Mouse (Mus musculus) liver, embryonic 15.5 days (tissue): ENCODE measurements around the gene Micu1. TPM values are rescaled to one million over a fixed set of nuclear protein-coding genes. Genes with fewer than 3 reads are reported as not detected.

Experiments
- ATAC-seq: fragments of 200-750 bp; cut with Nextera tagmentation; 2 replicates; pipeline ENCODE4 v1.8.0; 2017; ENCODE audit warnings: moderate number of reproducible peaks, mild to moderate bottlenecking, moderate library complexity; ENCODE audit not compliant: insufficient read depth
- H3K27ac ChIP-seq: fragments of 300-500 bp; sonication (generic); replicated peaks from 2 replicates; pipeline ENCODE4 v1.5.1; 2015; ENCODE audit warnings: mild to moderate bottlenecking, inconsistent platforms
- H3K27me3 ChIP-seq: fragments of 300-500 bp; sonication (generic); 2 replicates; pipeline ENCODE4 v1.6.1; 2015; ENCODE audit warnings: mild to moderate bottlenecking, inconsistent platforms
- H3K36me3 ChIP-seq: fragments of 300-500 bp; sonication (generic); replicated peaks from 2 replicates; pipeline ENCODE4 v1.6.1; 2015; ENCODE audit warnings: moderate library complexity, mild to moderate bottlenecking, inconsistent platforms
- H3K4me1 ChIP-seq: fragments of 300-500 bp; sonication (generic); replicated peaks from 2 replicates; pipeline ENCODE4 v1.6.1; 2015; ENCODE audit warnings: inconsistent platforms
- H3K4me2 ChIP-seq: fragments of 300-500 bp; sonication (generic); 2 replicates; pipeline ENCODE4 v1.6.1; 2015; ENCODE audit warnings: moderate library complexity, mild to moderate bottlenecking, inconsistent platforms
- H3K4me3 ChIP-seq: fragments of 300-500 bp; sonication (generic); replicated peaks from 2 replicates; pipeline ENCODE4 v1.5.1; 2015; ENCODE audit warnings: mild to moderate bottlenecking, inconsistent platforms
- H3K9ac ChIP-seq: fragments of 300-500 bp; sonication (generic); 2 replicates; pipeline ENCODE4 v1.6.1; 2015; ENCODE audit warnings: moderate library complexity, mild to moderate bottlenecking, inconsistent platforms
- H3K9me3 ChIP-seq: fragments of 300-500 bp; sonication (generic); replicated peaks from 2 replicates; pipeline ENCODE4 v1.6.1; 2016; ENCODE audit warnings: inconsistent platforms
- WGBS: fragments of 180-500 bp; shearing (Covaris S2); methylation state at CpG from one replicate; pipeline ENCODE4 v1.1.7; 2015; ENCODE audit warnings: mixed read lengths; ENCODE audit not compliant: insufficient replicate concordance; 5-methylcytosine and 5-hydroxymethylcytosine counted together
- polyA plus RNA-seq: library from polyadenylated mRNA; unstranded; fragments of >200 nt; fragmentation: Nextera tagmentation; extraction: Ambion mirVana; gene quantifications from 2 replicates; pipeline ENCODE4 v1.2.1, GENCODE M21; 2015

The Micu1 gene
- polyA plus RNA-seq, 1 experiment from 2014 or later: 38.2 TPM

DNA sequence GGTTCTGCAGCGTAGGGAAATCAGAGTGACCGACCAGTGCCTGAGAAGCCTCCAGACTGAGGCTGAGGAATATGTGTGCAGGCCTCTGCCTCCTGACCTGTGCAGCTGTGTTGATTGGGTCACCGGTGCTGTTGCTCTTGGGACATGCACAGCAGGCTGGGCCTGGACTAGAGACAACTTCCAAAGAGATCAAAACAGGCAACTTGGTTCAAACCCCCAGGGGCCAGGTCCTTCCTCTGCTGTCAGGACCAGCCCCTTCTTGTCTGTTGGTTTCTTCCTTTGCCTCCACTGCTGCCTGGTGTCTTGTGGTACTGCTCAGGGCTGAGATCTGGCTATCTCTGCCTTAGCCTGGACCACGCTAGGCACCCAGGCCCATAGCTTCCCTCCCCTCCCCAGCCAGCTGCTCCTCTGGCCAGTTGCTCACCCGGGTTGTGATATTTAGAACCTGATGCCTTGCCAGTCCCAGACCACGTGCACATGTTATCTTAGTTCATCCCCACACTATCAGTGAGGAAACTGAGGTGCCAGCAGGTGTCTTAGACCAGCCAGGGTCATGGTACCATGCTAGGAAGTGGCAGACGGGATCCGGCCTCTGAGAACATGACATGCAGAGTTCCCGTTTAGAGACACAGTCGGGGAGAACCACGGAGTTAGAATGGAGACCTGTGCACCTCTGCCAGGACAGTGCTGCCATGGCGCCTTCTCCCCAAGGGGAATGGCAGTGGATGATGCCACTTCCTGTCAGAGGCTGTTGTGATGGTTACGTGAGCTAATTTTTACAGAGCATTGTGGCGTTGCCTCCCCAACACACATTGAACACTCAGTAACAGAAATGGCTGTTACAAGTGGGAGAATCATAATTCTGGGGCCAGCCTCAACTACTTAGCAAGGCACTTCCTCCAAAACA is 183.2 kb downstream of the Micu1 start:
- no peak overlapping the region for H3K4me2 ChIP-seq
- H3K4me3 ChIP-seq: no peak overlapping the region
- H3K4me1 ChIP-seq: peaks cover 87% of the 10 kb centered on the region
- no peak for ATAC-seq
- no peak overlapping the region for H3K9ac ChIP-seq
- peaks cover 33% of the 10 kb centered on the region for H3K36me3 ChIP-seq
- no peaks in the 10 kb centered on the region for H3K9me3 ChIP-seq
- 72% methylated on average over 14 of the region's 14 CpGs for WGBS
- H3K27me3 ChIP-seq: no peaks in the 10 kb centered on the region
- peak overlapping the region; percentile 67 for H3K27ac ChIP-seq

DNA sequence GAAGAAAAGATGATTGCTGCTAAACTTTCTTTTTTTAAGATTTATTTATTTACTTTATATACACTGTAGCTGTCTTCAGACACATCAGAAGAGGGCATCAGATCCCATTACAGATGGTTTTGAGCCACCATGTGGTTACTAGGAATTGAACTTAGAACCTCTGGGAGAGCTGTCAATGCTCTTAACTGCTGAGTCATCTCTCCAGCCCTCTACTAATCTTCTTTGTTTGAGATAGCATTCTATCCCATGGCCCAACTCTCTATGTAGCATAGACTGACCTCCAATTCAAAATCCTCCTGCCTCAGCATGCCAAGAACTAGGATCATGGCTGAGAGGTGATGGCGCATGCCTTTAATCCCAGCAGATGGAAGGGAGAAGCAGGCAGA is 183.8 kb downstream of the Micu1 start:
- no peak for ATAC-seq
- H3K9ac ChIP-seq: no peak overlapping the region

GRCm38 (mm10) chr10:59887432-59887831 is 185.2 kb downstream of the Micu1 start:
- Histone ChIP-seq H3K9me3 (no peaks in the 10 kb centered on the region), H3K36me3 (peaks cover 53% of the 10 kb centered on the region), H3K4me2 (no peak overlapping the region), H3K4me1 (peaks cover 67% of the 10 kb centered on the region), H3K9ac (no peak overlapping the region), H3K4me3 (no peak overlapping the region), H3K27me3 (no peaks in the 10 kb centered on the region), H3K27ac (peak overlapping the region; percentile 67)
- 45% methylated on average over 5 of the region's 5 CpGs for WGBS
- ATAC-seq: no peak

More for the DNA sequence above, 183.8 kb downstream of the Micu1 start:
- WGBS: 84% methylated on average over 1 of the region's 1 CpGs
- no peak overlapping the region for H3K4me2 ChIP-seq
- no peaks in the 10 kb centered on the region for H3K9me3 ChIP-seq
- H3K4me1 ChIP-seq: peaks cover 80% of the 10 kb centered on the region
- peak overlapping the region; percentile 53 for H3K27ac ChIP-seq
- H3K36me3 ChIP-seq: peaks cover 39% of the 10 kb centered on the region
- no peaks in the 10 kb centered on the region for H3K27me3 ChIP-seq
- no peak overlapping the region for H3K4me3 ChIP-seq

DNA sequence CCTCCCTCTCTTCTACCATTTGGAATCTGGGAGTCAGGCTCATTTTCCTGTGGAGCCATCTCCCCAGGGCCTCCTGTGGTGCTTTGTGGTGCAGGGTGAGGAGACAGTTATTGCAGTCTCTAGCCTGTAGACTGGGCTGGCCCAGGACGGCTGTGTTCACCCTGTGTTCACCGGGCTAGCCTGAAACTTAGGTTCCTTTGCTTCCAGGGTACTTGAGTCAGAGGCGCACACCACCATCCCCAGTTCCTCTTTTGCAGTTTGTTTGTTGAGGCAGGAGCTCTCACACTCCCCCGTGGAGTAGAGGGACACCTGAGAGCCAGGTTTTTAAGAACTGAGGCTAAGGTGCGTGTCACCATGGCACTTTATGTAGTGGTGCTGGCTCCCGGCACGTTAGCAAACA is 187.1 kb downstream of the Micu1 start:
- peak overlapping the region; percentile 2; the same call in 1 of the 2 replicates for H3K27ac ChIP-seq

DNA sequence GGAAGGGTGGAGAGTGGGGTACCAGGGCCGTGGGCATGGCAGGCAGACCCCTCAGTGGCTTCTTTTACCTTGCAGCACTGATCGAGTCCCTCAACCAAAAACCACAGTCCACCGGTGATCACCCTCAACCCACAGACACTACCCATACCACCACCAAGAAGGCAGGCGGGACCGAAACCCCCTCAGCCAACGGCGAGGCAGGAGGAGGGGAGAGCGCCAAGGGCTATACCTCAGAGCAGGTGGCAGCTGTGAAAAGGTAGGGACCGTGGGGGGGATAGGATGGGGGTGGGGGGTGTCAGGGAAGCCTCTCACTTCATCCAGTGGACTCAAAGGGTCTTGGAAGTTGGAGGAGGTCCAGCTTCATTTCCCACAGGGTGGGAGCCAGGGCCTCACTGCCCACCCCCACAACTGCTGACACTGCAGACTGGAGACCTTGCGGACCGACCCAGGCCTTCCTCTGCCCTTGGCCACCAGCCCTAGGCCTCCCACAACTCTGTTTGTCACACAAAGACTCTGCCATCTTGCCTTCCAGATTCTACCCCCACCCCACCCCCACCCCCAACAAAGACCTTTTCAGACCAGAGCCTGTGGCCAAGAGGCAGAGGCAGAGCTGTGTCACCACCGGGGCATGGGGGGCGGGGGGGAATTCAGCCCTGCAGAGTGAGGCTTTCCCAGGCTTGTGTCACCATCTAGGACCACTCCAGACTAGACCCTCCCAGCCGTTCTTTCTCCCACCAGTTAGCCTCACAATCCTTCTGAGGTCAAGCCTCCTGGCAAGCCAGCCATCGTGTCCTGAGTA is 187.9 kb downstream of the Micu1 start:
- no peak overlapping the region for H3K4me3 ChIP-seq
- H3K4me2 ChIP-seq: no peak overlapping the region
- no peak overlapping the region for H3K9ac ChIP-seq
- no peak overlapping the region for H3K27ac ChIP-seq
- peaks cover 50% of the 10 kb centered on the region for H3K4me1 ChIP-seq
- 80% methylated on average over 15 of the region's 15 CpGs for WGBS
- peaks cover 58% of the 10 kb centered on the region for H3K36me3 ChIP-seq
- no peaks in the 10 kb centered on the region for H3K9me3 ChIP-seq
- no peaks in the 10 kb centered on the region for H3K27me3 ChIP-seq
- no peak for ATAC-seq

More for the DNA sequence above, 187.1 kb downstream of the Micu1 start:
- Histone ChIP-seq H3K36me3 (peaks cover 56% of the 10 kb centered on the region), H3K9me3 (no peaks in the 10 kb centered on the region), H3K4me1 (peaks cover 50% of the 10 kb centered on the region), H3K9ac (no peak overlapping the region), H3K27me3 (no peaks in the 10 kb centered on the region), H3K4me3 (no peak overlapping the region), H3K4me2 (no peak overlapping the region)
- ATAC-seq: no peak
- 66% methylated on average over 7 of the region's 7 CpGs for WGBS

DNA sequence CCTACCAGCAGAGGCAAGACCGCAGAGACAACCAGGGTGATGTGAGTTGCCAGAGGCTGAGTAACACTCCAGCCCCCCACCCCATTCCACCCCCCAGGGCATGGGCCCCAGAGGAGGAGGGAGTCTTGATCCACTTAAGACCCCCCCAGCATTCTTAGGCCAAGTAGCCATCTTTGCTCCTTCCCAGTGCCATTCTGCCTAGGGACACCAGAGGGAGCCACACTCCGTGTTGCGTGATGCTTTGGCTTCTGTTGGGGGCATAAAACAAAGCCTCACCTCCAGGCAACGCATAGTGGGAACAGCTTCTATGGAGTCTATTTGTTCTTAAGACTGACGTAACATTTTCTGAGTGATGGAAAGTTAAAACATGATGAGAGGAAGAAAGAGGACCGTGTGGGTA is 190.7 kb downstream of the Micu1 start:
- 61% methylated on average over 6 of the region's 6 CpGs for WGBS
- H3K27ac ChIP-seq: no peak overlapping the region
- H3K36me3 ChIP-seq: peaks cover 83% of the 10 kb centered on the region
- ATAC-seq: no peak
- H3K27me3 ChIP-seq: no peaks in the 10 kb centered on the region
- H3K9ac ChIP-seq: no peak overlapping the region
- H3K4me2 ChIP-seq: no peak overlapping the region
- no peak overlapping the region for H3K4me3 ChIP-seq
- peaks cover 46% of the 10 kb centered on the region for H3K4me1 ChIP-seq
- H3K9me3 ChIP-seq: no peaks in the 10 kb centered on the region

- Histone ChIP-seq H3K4me2 (no peak overlapping the region), H3K9ac (no peak overlapping the region), H3K4me1 (peaks cover 49% of the 10 kb centered on the region), H3K27me3 (no peaks in the 10 kb centered on the region), H3K9me3 (no peaks in the 10 kb centered on the region), H3K36me3 (peaks cover 90% of the 10 kb centered on the region), H3K4me3 (no peak overlapping the region), H3K27ac (peak overlapping the region; percentile 33; the same call in 1 of the 2 replicates)
- ATAC-seq: no peak
- WGBS: 76% methylated on average over 25 of the region's 25 CpGs
Measured at GRCm38 (mm10) chr10:59894251-59895160, 192.2 kb downstream of the Micu1 start.

DNA sequence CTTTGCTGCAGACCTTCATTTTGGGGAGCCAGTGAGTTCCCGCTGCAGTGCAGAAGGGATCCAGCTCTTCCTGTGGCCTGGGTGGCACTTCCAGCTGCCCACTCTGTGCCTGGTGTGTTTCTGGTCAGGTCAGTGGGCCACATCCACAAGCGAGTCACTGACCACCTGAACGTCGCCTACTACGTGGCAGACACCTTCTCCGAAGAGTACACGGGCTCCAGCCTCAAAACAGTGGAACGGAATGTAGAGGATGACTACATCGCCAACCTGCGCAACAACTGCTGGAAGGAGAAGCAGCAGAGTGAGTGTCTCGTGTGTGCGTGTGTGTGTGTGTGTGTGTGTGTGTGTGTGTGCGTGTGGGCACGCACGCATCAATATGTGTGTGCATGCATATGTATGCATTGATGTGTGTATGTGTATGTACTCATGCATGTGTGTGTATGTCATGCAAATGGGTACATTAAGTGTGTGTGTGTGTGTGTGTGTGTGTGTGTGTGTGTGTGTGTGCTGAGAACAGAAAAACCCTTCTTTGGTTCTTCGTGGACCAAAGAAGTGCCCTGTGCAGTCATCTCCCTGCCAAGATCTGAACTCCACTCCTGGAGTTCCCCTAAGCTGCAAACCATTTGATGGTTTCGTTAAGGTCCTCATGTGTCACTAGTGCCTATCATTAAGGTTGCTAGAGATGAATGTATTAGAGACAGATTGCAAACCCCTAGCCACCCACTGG is 193.3 kb downstream of the Micu1 start:
- no peak for ATAC-seq
- WGBS: 89% methylated on average over 17 of the region's 17 CpGs
- peaks cover 60% of the 10 kb centered on the region for H3K4me1 ChIP-seq
- peaks cover 81% of the 10 kb centered on the region for H3K36me3 ChIP-seq
- H3K27ac ChIP-seq: peak overlapping the region; percentile 33; the same call in 1 of the 2 replicates
- no peak overlapping the region for H3K4me2 ChIP-seq
- no peak overlapping the region for H3K4me3 ChIP-seq
- H3K9me3 ChIP-seq: no peaks in the 10 kb centered on the region
- H3K27me3 ChIP-seq: no peaks in the 10 kb centered on the region
- no peak overlapping the region for H3K9ac ChIP-seq

GRCm38 (mm10) chr10:59896211-59896610 is 193.9 kb downstream of the Micu1 start:
- 83% methylated on average over 4 of the region's 4 CpGs for WGBS
- H3K9ac ChIP-seq: no peak overlapping the region
- peaks cover 75% of the 10 kb centered on the region for H3K36me3 ChIP-seq
- no peaks in the 10 kb centered on the region for H3K27me3 ChIP-seq
- peaks cover 66% of the 10 kb centered on the region for H3K4me1 ChIP-seq
- peak overlapping the region; percentile 96; the same call in 1 of the 2 replicates for H3K27ac ChIP-seq
- no peak overlapping the region for H3K4me3 ChIP-seq
- no peak overlapping the region for H3K4me2 ChIP-seq
- ATAC-seq: no peak
- no peaks in the 10 kb centered on the region for H3K9me3 ChIP-seq

GRCm38 (mm10) chr10:59896911-59897331 is 194.6 kb downstream of the Micu1 start:
- 38% methylated on average over 3 of the region's 3 CpGs for WGBS
- Histone ChIP-seq H3K4me1 (peaks cover 73% of the 10 kb centered on the region), H3K9me3 (no peaks in the 10 kb centered on the region), H3K9ac (no peak overlapping the region; the same call in 1 of the 2 replicates), H3K27me3 (no peaks in the 10 kb centered on the region), H3K4me3 (no peak overlapping the region), H3K27ac (peak overlapping the region; percentile 96), H3K36me3 (peaks cover 68% of the 10 kb centered on the region), H3K4me2 (no peak overlapping the region)
- no peak for ATAC-seq
